8 mouse cellular contexts compared by ENCODE assay signal in genomic region chr4:54470022-54471008, GRCm38 (mm10).
DNase-seq lines count a peak whose midpoint lies in the region; ATAC-seq lines count a peak whose summit lies in the region.
"Had no signal": no experiment of that assay in that cellular context is flagged by ENCODE, and none has a peak within 500 bp of the region (broad histone marks: within the 10 kb centered on the region; RNA-seq: fewer than 3 reads in every experiment).

No protein-coding gene starts in this region.

- no peak overlapping the region for H3K4me3 ChIP-seq in hindbrain, embryonic 14.5 days (replicated peaks; ENCODE audit: low read length)
- no peak overlapping the region for H3K4me3 ChIP-seq in neural tube, embryonic 11.5 days (ENCODE audit: low read depth, low read length)

- DNase-seq in cerebellum, postnatal 25 days, result peak; percentile 58 to 70
- peak; percentile 35 to 54 for DNase-seq in frontal cortex, postnatal 10 days (ENCODE audit: low spot score in 2 of 2)
- DNase-seq in hindbrain, embryonic 14.5 days (ENCODE audit: low spot score), result peak; percentile 69
- peak; percentile 88 for DNase-seq in left cerebral cortex, postnatal 4 days
- DNase-seq in neural tube, embryonic 11.5 days (ENCODE audit: low spot score), result peak; percentile 40
- no peak for DNase-seq in spleen, postnatal 14 days (ENCODE audit: low spot score in 2 of 2)

- no peaks in the 10 kb centered on the region for H3K9me3 ChIP-seq in hindbrain, embryonic 14.5 days (ENCODE audit: control insufficient read depth, low read length)
- no peaks in the 10 kb centered on the region for H3K9me3 ChIP-seq in neural tube, embryonic 11.5 days (ENCODE audit: control insufficient read depth, low read length)

- no peak overlapping the region for H3K9ac ChIP-seq in hindbrain, embryonic 14.5 days
- no peak overlapping the region for H3K9ac ChIP-seq in neural tube, embryonic 11.5 days (ENCODE audit: low read length)

- H3K4me2 ChIP-seq in hindbrain, embryonic 14.5 days (replicated peaks), result no peak overlapping the region
- no peak overlapping the region for H3K4me2 ChIP-seq in neural tube, embryonic 11.5 days (ENCODE audit: low read depth)

- intact Hi-C loops in left cerebral cortex, postnatal 4 days (cut with DNase I), result no loop called here

- no peak overlapping the region for H3K27ac ChIP-seq in hindbrain, embryonic 14.5 days
- no peak overlapping the region for H3K27ac ChIP-seq in neural tube, embryonic 11.5 days (ENCODE audit: low read depth, low read length)
- H3K27ac ChIP-seq: macrophage had no signal

- ATAC-seq in cerebellum, adult (ENCODE audit: insufficient number of reproducible peaks, low FRiP score, low TSS enrichment), result 0 out of 2 replicates have a peak, but pooled peaks have one; percentile 51
- ATAC-seq in hindbrain, embryonic 14.5 days (ENCODE audit: low FRiP score), result peak; percentile 89
- ATAC-seq in neural tube, embryonic 11.5 days (ENCODE audit: insufficient read depth, low FRiP score, low TSS enrichment), result no peak

- H3K4me1 ChIP-seq in hindbrain, embryonic 14.5 days (replicated peaks; ENCODE audit: control insufficient read depth, insufficient read depth, low read length), result no peaks in the 10 kb centered on the region
- H3K4me1 ChIP-seq in neural tube, embryonic 11.5 days (ENCODE audit: control insufficient read depth, insufficient read depth, low read length), result no peaks in the 10 kb centered on the region

- H3K27me3 ChIP-seq in hindbrain, embryonic 14.5 days (ENCODE audit: control insufficient read depth, insufficient read depth, low read length), result no peaks in the 10 kb centered on the region
- no peaks in the 10 kb centered on the region for H3K27me3 ChIP-seq in neural tube, embryonic 11.5 days (ENCODE audit: control insufficient read depth, insufficient read depth, low read length)

- WGBS in hindbrain, embryonic 14.5 days, result 52% methylated on average over 13 of the region's 13 CpGs
- WGBS in neural tube, embryonic 11.5 days, result 58% methylated on average over 13 of the region's 13 CpGs

- H3K36me3 ChIP-seq in hindbrain, embryonic 14.5 days (replicated peaks; ENCODE audit: control insufficient read depth, insufficient read depth), result no peaks in the 10 kb centered on the region
- no peaks in the 10 kb centered on the region for H3K36me3 ChIP-seq in neural tube, embryonic 11.5 days (ENCODE audit: control insufficient read depth, insufficient read depth, low read length)

Comparison
In these comparisons a context has a peak if more than half of its experiments do, and no peak if none do; other contexts are left out.
1. DNase-seq: peak in cerebellum, postnatal 25 days (2 of 2), frontal cortex, postnatal 10 days (2 of 2), hindbrain, embryonic 14.5 days (single experiment), left cerebral cortex, postnatal 4 days (single experiment) and neural tube, embryonic 11.5 days (single experiment); none in spleen, postnatal 14 days (0 of 2).